Mouse (Mus musculus): ENCODE measurements at regions not wholly inside any gene's neighbourhood (a gene's known extent, or its start where the extent isn't known, plus 50 kb on each side); places are given as distances from the start of the nearest gene placed in this dataset.

GRCm38 (mm10) chr11:71846496-71846895, 96.8 kb downstream of the Wscd1 start:
- Histone ChIP-seq H3K9me3 (replicated peaks; ENCODE audit: control insufficient read depth, low read length) (no peaks in the 10 kb centered on the region), H3K4me3 (ENCODE audit: low read depth, low read length) (no peak overlapping the region), H3K4me2 (ENCODE audit: low read depth, low read length) (no peak overlapping the region), H3K36me3 (replicated peaks; ENCODE audit: control insufficient read depth, insufficient read depth, low read depth, low read length) (no peaks in the 10 kb centered on the region), H3K27ac (replicated peaks; ENCODE audit: low read depth, low read length) (no peak overlapping the region), H3K27me3 (ENCODE audit: control insufficient read depth, insufficient read depth, low read length) (no peaks in the 10 kb centered on the region), H3K4me1 (ENCODE audit: control insufficient read depth, insufficient read depth, low read length) (no peaks in the 10 kb centered on the region), H3K9ac (replicated peaks; ENCODE audit: low read length) (no peak overlapping the region)
- no peak for DNase-seq (ENCODE audit: low spot score)
- 68% methylated on average over 3 of the region's 3 CpGs for WGBS
- ATAC-seq (replicated peaks; ENCODE audit: insufficient number of reproducible peaks, low FRiP score, low TSS enrichment, low read depth) = no peak

GRCm38 (mm10) chr11:71840635-71841443, 91.1 kb downstream of the Wscd1 start:
- DNase-seq (ENCODE audit: low spot score) (no peak), ATAC-seq (replicated peaks; ENCODE audit: insufficient number of reproducible peaks, low FRiP score, low TSS enrichment, low read depth) (no peak)
- Histone ChIP-seq H3K27ac (replicated peaks; ENCODE audit: low read depth, low read length) (no peak overlapping the region), H3K4me2 (ENCODE audit: low read depth, low read length) (no peak overlapping the region), H3K9ac (replicated peaks; ENCODE audit: low read length) (no peak overlapping the region), H3K4me1 (ENCODE audit: control insufficient read depth, insufficient read depth, low read length) (no peaks in the 10 kb centered on the region), H3K4me3 (ENCODE audit: low read depth, low read length) (no peak overlapping the region), H3K36me3 (replicated peaks; ENCODE audit: control insufficient read depth, insufficient read depth, low read depth, low read length) (no peaks in the 10 kb centered on the region), H3K27me3 (ENCODE audit: control insufficient read depth, insufficient read depth, low read length) (no peaks in the 10 kb centered on the region), H3K9me3 (replicated peaks; ENCODE audit: control insufficient read depth, low read length) (no peaks in the 10 kb centered on the region)
- 69% methylated on average over 8 of the region's 8 CpGs for WGBS
